In genomic region chr14:8135130-8135529, GRCm38 (mm10) we compare ENCODE assay signal across 8 mouse cellular contexts. TPM values are rescaled to one million over a fixed set of nuclear protein-coding genes. Genes with fewer than 3 reads are reported as not detected.
DNase-seq lines count a peak whose midpoint lies in the region; ATAC-seq and TF ChIP-seq lines count a peak whose summit lies in the region.

No protein-coding gene starts in this region.

- no peaks in the 10 kb centered on the region for H3K27me3 ChIP-seq in hindbrain, postnatal 0 days (ENCODE audit: insufficient read depth, low read length)
- no peaks in the 10 kb centered on the region for H3K27me3 ChIP-seq in hindbrain, embryonic 13.5 days
- no peaks in the 10 kb centered on the region for H3K27me3 ChIP-seq in heart, embryonic 11.5 days (ENCODE audit: control insufficient read depth, insufficient read depth, low read length)
- H3K27me3 ChIP-seq in lung, embryonic 16.5 days (ENCODE audit: control insufficient read depth, insufficient read depth, low read depth, low read length) = no peaks in the 10 kb centered on the region

- H3K36me3 ChIP-seq in hindbrain, postnatal 0 days (ENCODE audit: insufficient read depth, low read length) = peaks cover 23% of the 10 kb centered on the region; the same call in 1 of the 2 replicates
- peaks cover 65% of the 10 kb centered on the region for H3K36me3 ChIP-seq in hindbrain, embryonic 13.5 days
- no peaks in the 10 kb centered on the region for H3K36me3 ChIP-seq in heart, embryonic 11.5 days (ENCODE audit: control insufficient read depth, insufficient read depth, low read length)
- H3K36me3 ChIP-seq in lung, embryonic 16.5 days (ENCODE audit: control insufficient read depth, insufficient read depth, low read length) = peaks cover 7% of the 10 kb centered on the region; the same call in 1 of the 2 replicates

- H3K27ac ChIP-seq in hindbrain, postnatal 0 days = no peak overlapping the region
- H3K27ac ChIP-seq in hindbrain, embryonic 13.5 days = no peak overlapping the region
- H3K27ac ChIP-seq in heart, embryonic 11.5 days (ENCODE audit: low read depth, low read length) = peak overlapping the region; percentile 24; the same call in 1 of the 2 replicates
- H3K27ac ChIP-seq in lung, embryonic 16.5 days (ENCODE audit: low read length) = 0 out of 2 replicates have a peak overlapping the region, but pooled peaks have one; percentile 0

- no peak overlapping the region for H3K9ac ChIP-seq in hindbrain, postnatal 0 days (replicated peaks; ENCODE audit: low read length)
- no peak overlapping the region for H3K9ac ChIP-seq in hindbrain, embryonic 13.5 days
- H3K9ac ChIP-seq in heart, embryonic 11.5 days (ENCODE audit: low read depth, low read length) = no peak overlapping the region
- H3K9ac ChIP-seq in lung, embryonic 16.5 days (ENCODE audit: low read length) = no peak overlapping the region

- peak; percentile 26 for DNase-seq in hindbrain, postnatal 0 days (ENCODE audit: low spot score)
- DNase-seq in brain, embryonic 14.5 days (ENCODE audit: low read depth) = peak; percentile 81
- DNase-seq in embryo, embryonic 10.5 days (ENCODE audit: low spot score) = no peak
- no peak for DNase-seq in thymus, adult 18-20 months
- no peak for DNase-seq in testis, postnatal 10 days (ENCODE audit: low spot score)

- H3K4me1 ChIP-seq in hindbrain, postnatal 0 days (ENCODE audit: insufficient read depth, low read length) = no peaks in the 10 kb centered on the region
- no peaks in the 10 kb centered on the region; the same call in 1 of the 2 replicates for H3K4me1 ChIP-seq in hindbrain, embryonic 13.5 days (replicated peaks)
- peaks cover 5% of the 10 kb centered on the region; the same call in 1 of the 2 replicates for H3K4me1 ChIP-seq in heart, embryonic 11.5 days (ENCODE audit: control insufficient read depth, insufficient read depth, low read length)
- H3K4me1 ChIP-seq in lung, embryonic 16.5 days (replicated peaks; ENCODE audit: control insufficient read depth, insufficient read depth, low read length) = peaks cover 6% of the 10 kb centered on the region; the same call in 1 of the 2 replicates

- TF ChIP-seq CTCF in hindbrain, postnatal 0 days (IDR thresholded peaks at IDR 0.05; ENCODE audit: low read depth) = no peak
- TF ChIP-seq CTCF in brain, embryonic 14.5 days (IDR thresholded peaks at IDR 0.05; ENCODE audit: borderline replicate concordance, extremely low read depth, insufficient read depth, insufficient read length) = no peak

- peak; percentile 32; the same call in 1 of the 2 replicates for ATAC-seq in hindbrain, postnatal 0 days
- no peak for ATAC-seq in hindbrain, embryonic 13.5 days (ENCODE audit: low FRiP score)
- no peak for ATAC-seq in heart, embryonic 11.5 days (replicated peaks; ENCODE audit: insufficient number of reproducible peaks, low FRiP score, low TSS enrichment)
- peak; percentile 91 for ATAC-seq in lung, embryonic 16.5 days (ENCODE audit: low read depth)

- H3K4me2 ChIP-seq in hindbrain, postnatal 0 days (ENCODE audit: low read depth, low read length) = no peak overlapping the region
- H3K4me2 ChIP-seq in hindbrain, embryonic 13.5 days = no peak overlapping the region
- no peak overlapping the region for H3K4me2 ChIP-seq in heart, embryonic 11.5 days
- no peak overlapping the region for H3K4me2 ChIP-seq in lung, embryonic 16.5 days (ENCODE audit: low read depth, low read length)

- H3K9me3 ChIP-seq in hindbrain, postnatal 0 days (ENCODE audit: low read length) = no peaks in the 10 kb centered on the region
- no peaks in the 10 kb centered on the region for H3K9me3 ChIP-seq in hindbrain, embryonic 13.5 days
- no peaks in the 10 kb centered on the region for H3K9me3 ChIP-seq in heart, embryonic 11.5 days (replicated peaks; ENCODE audit: control insufficient read depth, low read length)
- no peaks in the 10 kb centered on the region for H3K9me3 ChIP-seq in lung, embryonic 16.5 days (ENCODE audit: control insufficient read depth, low read length)

- TF ChIP-seq POLR2A in brain, embryonic 14.5 days (IDR thresholded peaks at IDR 0.05; ENCODE audit: borderline replicate concordance, extremely low read depth, insufficient read depth, insufficient read length, poor library complexity, severe bottlenecking) = no peak

- WGBS in hindbrain, postnatal 0 days = 48% methylated on average over 3 of the region's 3 CpGs
- WGBS in hindbrain, embryonic 13.5 days = 70% methylated on average over 3 of the region's 3 CpGs
- 61% methylated on average over 3 of the region's 3 CpGs for WGBS in heart, embryonic 11.5 days (ENCODE audit: insufficient replicate concordance)
- WGBS in lung, embryonic 16.5 days = 29% methylated on average over 3 of the region's 3 CpGs

- no peak overlapping the region for H3K4me3 ChIP-seq in hindbrain, postnatal 0 days (ENCODE audit: low read length)
- H3K4me3 ChIP-seq in hindbrain, embryonic 13.5 days = no peak overlapping the region
- no peak overlapping the region for H3K4me3 ChIP-seq in heart, embryonic 11.5 days (ENCODE audit: low read depth, low read length)
- H3K4me3 ChIP-seq in lung, embryonic 16.5 days (ENCODE audit: low read length) = no peak overlapping the region

RNA-seq across cellular contexts. Expression of gene Pxk, which starts 37.1 kb away (rescaled TPM):
- total RNA-seq in hindbrain, postnatal 0 days (2014; rRNA removed) = 24.5 and 36.3 TPM in 2 replicates
- polyA plus RNA-seq in hindbrain, postnatal 0 days (2015; fragmentation: Nextera tagmentation; extraction: Ambion mirVana) = 55.5 and 57.4 TPM in 2 replicates
- 61.4 and 62.8 TPM in 2 replicates for polyA plus RNA-seq in hindbrain, embryonic 13.5 days (2015; fragmentation: Nextera tagmentation; extraction: Ambion mirVana)
- polyA plus RNA-seq in brain, embryonic 14.5 days (2012; rRNA removed) = 55.5 and 62.4 TPM in 2 replicates
- 26.6 and 28.8 TPM in 2 replicates for polyA plus RNA-seq in heart, embryonic 11.5 days (2014; fragmentation: Nextera tagmentation; extraction: Ambion mirVana)
- polyA plus RNA-seq in lung, embryonic 16.5 days (2015; fragmentation: Nextera tagmentation; extraction: Ambion mirVana) = 41.5 and 42.7 TPM in 2 replicates

RNA-seq across cellular contexts. Expression of gene Pdhb, which starts 37.7 kb away (rescaled TPM):
- total RNA-seq in hindbrain, postnatal 0 days (2014; rRNA removed) = 123 and 135 TPM in 2 replicates
- 292 and 295 TPM in 2 replicates for polyA plus RNA-seq in hindbrain, postnatal 0 days (2015; fragmentation: Nextera tagmentation; extraction: Ambion mirVana)
- 246 and 250 TPM in 2 replicates for polyA plus RNA-seq in hindbrain, embryonic 13.5 days (2015; fragmentation: Nextera tagmentation; extraction: Ambion mirVana)
- 158 and 181 TPM in 2 replicates for polyA plus RNA-seq in brain, embryonic 14.5 days (2012; rRNA removed)
- polyA plus RNA-seq in heart, embryonic 11.5 days (2014; fragmentation: Nextera tagmentation; extraction: Ambion mirVana) = 413 and 460 TPM in 2 replicates
- polyA plus RNA-seq in lung, embryonic 16.5 days (2015; fragmentation: Nextera tagmentation; extraction: Ambion mirVana) = 178 and 188 TPM in 2 replicates

RNA-seq across cellular contexts. Expression of gene Rpp14, which starts 55.0 kb away (rescaled TPM):
- 16.1 and 18.9 TPM in 2 replicates for total RNA-seq in hindbrain, postnatal 0 days (2014; rRNA removed)
- 36.2 and 45.3 TPM in 2 replicates for polyA plus RNA-seq in hindbrain, postnatal 0 days (2015; fragmentation: Nextera tagmentation; extraction: Ambion mirVana)
- polyA plus RNA-seq in hindbrain, embryonic 13.5 days (2015; fragmentation: Nextera tagmentation; extraction: Ambion mirVana) = 47.4 and 48.0 TPM in 2 replicates
- 23.6 and 24.3 TPM in 2 replicates for polyA plus RNA-seq in brain, embryonic 14.5 days (2012; rRNA removed)
- 40.0 and 43.5 TPM in 2 replicates for polyA plus RNA-seq in heart, embryonic 11.5 days (2014; fragmentation: Nextera tagmentation; extraction: Ambion mirVana)
- 44.5 and 47.6 TPM in 2 replicates for polyA plus RNA-seq in lung, embryonic 16.5 days (2015; fragmentation: Nextera tagmentation; extraction: Ambion mirVana)

Comparison
In these comparisons a context has a peak if more than half of its experiments do, and no peak if none do; other contexts are left out.
1. ATAC-seq: peak in hindbrain, postnatal 0 days (single experiment) and lung, embryonic 16.5 days (single experiment); none in hindbrain, embryonic 13.5 days (single experiment) and heart, embryonic 11.5 days (single experiment).
2. DNase-seq: peak in hindbrain, postnatal 0 days (single experiment) and brain, embryonic 14.5 days (single experiment); none in embryo, embryonic 10.5 days (single experiment), thymus, adult 18-20 months (0 of 2) and testis, postnatal 10 days (single experiment).
3. H3K27ac ChIP-seq: peak in heart, embryonic 11.5 days (single experiment) and lung, embryonic 16.5 days (single experiment); none in hindbrain, postnatal 0 days (single experiment) and hindbrain, embryonic 13.5 days (single experiment).